Comparison of ENCODE assay signal across 14 mouse cellular contexts in genomic region chr8:93668306-93668705, GRCm38 (mm10).
DNase-seq lines count a peak whose midpoint lies in the region; ATAC-seq and TF ChIP-seq lines count a peak whose summit lies in the region.
"Had no signal": no experiment of that assay in that cellular context is flagged by ENCODE, and none has a peak within 500 bp of the region (broad histone marks: within the 10 kb centered on the region; RNA-seq: fewer than 3 reads in every experiment).

No protein-coding gene starts in this region.

- no peak overlapping the region for H3K9ac ChIP-seq in embryonic facial prominence, embryonic 11.5 days (replicated peaks; ENCODE audit: low read length)
- H3K9ac ChIP-seq in lung, embryonic 14.5 days: no peak overlapping the region
- H3K9ac ChIP-seq: heart, embryonic 15.5 days; liver, embryonic 13.5 days had no signal

- 18% methylated on average over 7 of the region's 7 CpGs for WGBS in kidney, adult 2 months
- 28% methylated on average over 7 of the region's 7 CpGs for WGBS in embryonic facial prominence, embryonic 11.5 days
- WGBS in lung, embryonic 14.5 days: 34% methylated on average over 7 of the region's 7 CpGs

- TF ChIP-seq CTCF in kidney, adult 2 months (conservative IDR thresholded peaks at IDR 0.05; ENCODE audit: insufficient read depth, insufficient read length, low read depth, low read length): no peak
- no peak for TF ChIP-seq CTCF in lung, embryonic 14.5 days (IDR thresholded peaks at IDR 0.05; ENCODE audit: low read depth)

- DNase-seq in embryo, embryonic 10 days (ENCODE audit: low spot score): peak; percentile 29
- no peak for DNase-seq in embryo, embryonic 9.5 days (ENCODE audit: extremely low spot score)
- peak; percentile 25 for DNase-seq in kidney, adult 2 months
- DNase-seq in kidney, adult 11 months: no peak
- peak; percentile 8 for DNase-seq in embryonic facial prominence, embryonic 11.5 days (ENCODE audit: low spot score)
- DNase-seq in lung, embryonic 14.5 days: peak; percentile 80
- DNase-seq in spleen, postnatal 14 days (ENCODE audit: low spot score in 2 of 2): no peak
- DNase-seq: cerebellum, adult 8-10 months; liver, embryonic 13.5 days; retina, postnatal 1 day had no signal

- no peaks in the 10 kb centered on the region for H3K36me3 ChIP-seq in kidney, adult 2 months (ENCODE audit: control insufficient read depth, insufficient read depth, low read length)
- H3K36me3 ChIP-seq in embryonic facial prominence, embryonic 11.5 days (replicated peaks; ENCODE audit: control insufficient read depth, insufficient read depth, low read depth, low read length): no peaks in the 10 kb centered on the region
- no peaks in the 10 kb centered on the region for H3K36me3 ChIP-seq in lung, embryonic 14.5 days (ENCODE audit: insufficient read depth)
- H3K36me3 ChIP-seq: G1E; heart, embryonic 15.5 days; liver, embryonic 13.5 days had no signal

- H3K27ac ChIP-seq in kidney, adult 2 months (ENCODE audit: insufficient read depth, low read depth, low read length): no peak overlapping the region
- H3K27ac ChIP-seq in embryonic facial prominence, embryonic 11.5 days (replicated peaks; ENCODE audit: low read depth, low read length): no peak overlapping the region
- H3K27ac ChIP-seq in lung, embryonic 14.5 days (ENCODE audit: low read depth): no peak overlapping the region
- H3K27ac ChIP-seq: heart, embryonic 15.5 days; liver, embryonic 13.5 days had no signal

- H3K4me1 ChIP-seq in kidney, adult 2 months (ENCODE audit: control insufficient read depth, insufficient read depth, low read length): no peaks in the 10 kb centered on the region
- H3K4me1 ChIP-seq in embryonic facial prominence, embryonic 11.5 days (ENCODE audit: control insufficient read depth, insufficient read depth, low read length): no peaks in the 10 kb centered on the region
- H3K4me1 ChIP-seq in lung, embryonic 14.5 days (ENCODE audit: insufficient read depth): no peaks in the 10 kb centered on the region
- H3K4me1 ChIP-seq: liver, embryonic 13.5 days had no signal

- no peak overlapping the region for H3K4me2 ChIP-seq in embryonic facial prominence, embryonic 11.5 days (ENCODE audit: low read depth, low read length)
- H3K4me2 ChIP-seq in lung, embryonic 14.5 days: no peak overlapping the region
- H3K4me2 ChIP-seq: heart, embryonic 15.5 days; liver, embryonic 13.5 days had no signal

- H3K27me3 ChIP-seq in kidney, adult 2 months (replicated peaks; ENCODE audit: control insufficient read depth, insufficient read depth, low read length): no peaks in the 10 kb centered on the region
- H3K27me3 ChIP-seq in embryonic facial prominence, embryonic 11.5 days (ENCODE audit: control insufficient read depth, insufficient read depth, low read length): no peaks in the 10 kb centered on the region
- H3K27me3 ChIP-seq in lung, embryonic 14.5 days (ENCODE audit: insufficient read depth, low read length): no peaks in the 10 kb centered on the region
- H3K27me3 ChIP-seq: heart, embryonic 15.5 days; liver, embryonic 13.5 days had no signal

- no peak for TF ChIP-seq POLR2A in kidney, adult 2 months (IDR thresholded peaks at IDR 0.05; ENCODE audit: low read depth, low read length)

- H3K4me3 ChIP-seq in kidney, adult 2 months (ENCODE audit: insufficient read depth, low read depth, low read length): no peak overlapping the region
- no peak overlapping the region for H3K4me3 ChIP-seq in embryonic facial prominence, embryonic 11.5 days (ENCODE audit: low read depth, low read length)
- H3K4me3 ChIP-seq in lung, embryonic 14.5 days (ENCODE audit: low read depth, low read length): no peak overlapping the region
- H3K4me3 ChIP-seq: erythroblast, embryonic 14.5 days; heart, embryonic 15.5 days; liver, embryonic 13.5 days had no signal

- H3K9me3 ChIP-seq in embryonic facial prominence, embryonic 11.5 days (replicated peaks; ENCODE audit: control insufficient read depth, low read length): no peaks in the 10 kb centered on the region
- H3K9me3 ChIP-seq in lung, embryonic 14.5 days (ENCODE audit: low read depth, low read length): no peaks in the 10 kb centered on the region
- H3K9me3 ChIP-seq: heart, embryonic 15.5 days; liver, embryonic 13.5 days had no signal

- no peak for ATAC-seq in embryonic facial prominence, embryonic 11.5 days (replicated peaks; ENCODE audit: insufficient number of reproducible peaks, low FRiP score, low TSS enrichment, low read depth)
- peak; percentile 75 for ATAC-seq in lung, embryonic 14.5 days (ENCODE audit: insufficient read depth)
- ATAC-seq in erythroblast, adult 5-6 weeks (replicated peaks; ENCODE audit: low FRiP score, poor library complexity, severe bottlenecking): no peak

Comparison
In these comparisons a context has a peak if more than half of its experiments do, and no peak if none do; other contexts are left out.
1. DNase-seq: peak in embryo, embryonic 10 days (single experiment), kidney, adult 2 months (single experiment), embryonic facial prominence, embryonic 11.5 days (single experiment) and lung, embryonic 14.5 days (single experiment); none in embryo, embryonic 9.5 days (single experiment), kidney, adult 11 months (single experiment) and spleen, postnatal 14 days (0 of 2).